In genomic region chr7:12749431-12750198, GRCm38 (mm10) we compare ENCODE assay signal across 8 mouse cellular contexts. TPM values are rescaled to one million over a fixed set of nuclear protein-coding genes. Genes with fewer than 3 reads are reported as not detected.
DNase-seq lines count a peak whose midpoint lies in the region; ATAC-seq and TF ChIP-seq lines count a peak whose summit lies in the region.

No protein-coding gene starts in this region.

- no peaks in the 10 kb centered on the region for H3K36me3 ChIP-seq in kidney, adult 2 months (ENCODE audit: control insufficient read depth, insufficient read depth, low read length)
- H3K36me3 ChIP-seq in hindbrain, embryonic 14.5 days (replicated peaks; ENCODE audit: control insufficient read depth, insufficient read depth): no peaks in the 10 kb centered on the region
- no peaks in the 10 kb centered on the region for H3K36me3 ChIP-seq in neural tube, embryonic 14.5 days (ENCODE audit: control insufficient read depth, insufficient read depth, low read length)

- DNase-seq in kidney, adult 2 months: no peak
- DNase-seq in kidney, adult 18-20 months: no peak
- DNase-seq in hindbrain, embryonic 14.5 days (ENCODE audit: low spot score): no peak
- no peak for DNase-seq in right cerebral cortex, postnatal 14 days
- DNase-seq in thymus, postnatal 36 days: no peak
- DNase-seq in left cerebral cortex, adult 2 months (ENCODE audit: extremely low spot score in 1 of 2, low spot score in 2 of 2): no peak

- TF ChIP-seq POLR2A in kidney, adult 2 months (IDR thresholded peaks at IDR 0.05; ENCODE audit: low read depth, low read length): no peak
- TF ChIP-seq POLR2A in cortical plate, adult 2 months (IDR thresholded peaks at IDR 0.05; ENCODE audit: extremely low read depth, insufficient read depth, low read length): no peak

- peaks cover 17% of the 10 kb centered on the region for H3K9me3 ChIP-seq in hindbrain, embryonic 14.5 days (ENCODE audit: control insufficient read depth, low read length)
- no peaks in the 10 kb centered on the region for H3K9me3 ChIP-seq in neural tube, embryonic 14.5 days (ENCODE audit: control insufficient read depth, low read length)

- TF ChIP-seq CTCF in kidney, adult 2 months (conservative IDR thresholded peaks at IDR 0.05; ENCODE audit: insufficient read depth, insufficient read length, low read depth, low read length): no peak
- no peak for TF ChIP-seq CTCF in cortical plate, adult 2 months (IDR thresholded peaks at IDR 0.05; ENCODE audit: extremely low read depth, insufficient read depth, low read length)
- TF ChIP-seq CTCF in left cerebral cortex, adult 2 months (IDR thresholded peaks at IDR 0.05): no peak

- peak; percentile 79 for ATAC-seq in hindbrain, embryonic 14.5 days (ENCODE audit: low FRiP score)
- peak; percentile 66; the same call in 1 of the 2 replicates for ATAC-seq in neural tube, embryonic 14.5 days (ENCODE audit: low read depth)

- H3K27ac ChIP-seq in kidney, adult 2 months (ENCODE audit: insufficient read depth, low read depth, low read length): no peak overlapping the region
- no peak overlapping the region for H3K27ac ChIP-seq in cortical plate, adult 2 months (ENCODE audit: insufficient read depth, low read length)
- H3K27ac ChIP-seq in hindbrain, embryonic 14.5 days: peak overlapping the region; percentile 54; the same call in 1 of the 2 replicates
- H3K27ac ChIP-seq in neural tube, embryonic 14.5 days (ENCODE audit: low read depth, low read length): no peak overlapping the region
- H3K27ac ChIP-seq in left cerebral cortex, adult 2 months: no peak overlapping the region

- H3K4me2 ChIP-seq in hindbrain, embryonic 14.5 days (replicated peaks): peak overlapping the region; percentile 29; the same call in 1 of the 2 replicates
- no peak overlapping the region for H3K4me2 ChIP-seq in neural tube, embryonic 14.5 days (ENCODE audit: low read depth, low read length)

- intact Hi-C loops in left cerebral cortex, adult 2 months (cut with DNase I): no loop called here

- H3K27me3 ChIP-seq in kidney, adult 2 months (replicated peaks; ENCODE audit: control insufficient read depth, insufficient read depth, low read length): no peaks in the 10 kb centered on the region
- H3K27me3 ChIP-seq in hindbrain, embryonic 14.5 days (ENCODE audit: control insufficient read depth, insufficient read depth, low read length): no peaks in the 10 kb centered on the region
- H3K27me3 ChIP-seq in neural tube, embryonic 14.5 days (ENCODE audit: control insufficient read depth, insufficient read depth, low read length): no peaks in the 10 kb centered on the region

- WGBS in kidney, adult 2 months: 72% methylated on average over 24 of the region's 24 CpGs
- 67% methylated on average over 24 of the region's 24 CpGs for WGBS in hindbrain, embryonic 14.5 days
- WGBS in neural tube, embryonic 14.5 days: 69% methylated on average over 24 of the region's 24 CpGs

- H3K9ac ChIP-seq in hindbrain, embryonic 14.5 days: no peak overlapping the region
- no peak overlapping the region for H3K9ac ChIP-seq in neural tube, embryonic 14.5 days (replicated peaks; ENCODE audit: low read depth, low read length)

- H3K4me1 ChIP-seq in kidney, adult 2 months (ENCODE audit: control insufficient read depth, insufficient read depth, low read length): no peaks in the 10 kb centered on the region
- no peaks in the 10 kb centered on the region for H3K4me1 ChIP-seq in cortical plate, adult 2 months (ENCODE audit: control insufficient read depth, insufficient read depth, low read length)
- H3K4me1 ChIP-seq in hindbrain, embryonic 14.5 days (replicated peaks; ENCODE audit: control insufficient read depth, insufficient read depth, low read length): no peaks in the 10 kb centered on the region
- no peaks in the 10 kb centered on the region for H3K4me1 ChIP-seq in neural tube, embryonic 14.5 days (ENCODE audit: control insufficient read depth, insufficient read depth, low read length)

- peak overlapping the region; percentile 18; the same call in 1 of the 2 replicates for H3K4me3 ChIP-seq in kidney, adult 2 months (ENCODE audit: insufficient read depth, low read depth, low read length)
- peak overlapping the region; percentile 21; the same call in 1 of the 2 replicates for H3K4me3 ChIP-seq in cortical plate, adult 2 months (ENCODE audit: insufficient read depth, low read length)
- peak overlapping the region; percentile 16; the same call in 1 of the 2 replicates for H3K4me3 ChIP-seq in hindbrain, embryonic 14.5 days (replicated peaks; ENCODE audit: low read length)
- H3K4me3 ChIP-seq in neural tube, embryonic 14.5 days (ENCODE audit: low read depth, low read length): no peak overlapping the region
- no peak overlapping the region for H3K4me3 ChIP-seq in left cerebral cortex, adult 2 months

RNA-seq across cellular contexts. Expression of gene Vmn2r56, which starts 14.8 kb away (rescaled TPM):
- not detected in 2 replicates for polyA plus RNA-seq in kidney, adult 2 months (2012; rRNA removed)
- polyA plus RNA-seq in cortical plate, adult 2 months (2012; rRNA removed): 0.04 TPM in 2 replicates
- polyA plus RNA-seq in hindbrain, embryonic 14.5 days (2014; fragmentation: Nextera tagmentation; extraction: Ambion mirVana): not detected in 2 replicates
- polyA plus RNA-seq in neural tube, embryonic 14.5 days (2014; fragmentation: Nextera tagmentation; extraction: Ambion mirVana): 0.08 TPM in 1 of 2 replicates, not detected in the other
- total RNA-seq in left cerebral cortex, adult 2 months (2021): under 1 TPM in 1 of 2 experiments, not detected in 1; 0.07 TPM

RNA-seq across cellular contexts. Expression of gene Zscan18, which starts 53.8 kb away (rescaled TPM):
- 0.59 and 0.88 TPM in 2 replicates for polyA plus RNA-seq in kidney, adult 2 months (2012; rRNA removed)
- 16.3 and 17.8 TPM in 2 replicates for polyA plus RNA-seq in cortical plate, adult 2 months (2012; rRNA removed)
- 27.7 and 31.0 TPM in 2 replicates for polyA plus RNA-seq in hindbrain, embryonic 14.5 days (2014; fragmentation: Nextera tagmentation; extraction: Ambion mirVana)
- polyA plus RNA-seq in neural tube, embryonic 14.5 days (2014; fragmentation: Nextera tagmentation; extraction: Ambion mirVana): 28.5 and 30.3 TPM in 2 replicates
- 10 to 100 TPM; 20.0 to 22.3 TPM for total RNA-seq in left cerebral cortex, adult 2 months (2021)

Comparison
In these comparisons a context has a peak if more than half of its experiments do, and no peak if none do; other contexts are left out.
1. H3K4me3 ChIP-seq: peak in kidney, adult 2 months (single experiment), cortical plate, adult 2 months (single experiment) and hindbrain, embryonic 14.5 days (single experiment); none in neural tube, embryonic 14.5 days (single experiment) and left cerebral cortex, adult 2 months (single experiment).